Mouse (Mus musculus) megakaryocyte, embryonic 14.5 days (primary cell): ENCODE measurements around the gene En2. TPM values are rescaled to one million over a fixed set of nuclear protein-coding genes. Genes with fewer than 3 reads are reported as not detected.

Experiments used
- H3K27me3 ChIP-seq: replicated peaks from 2 replicates; pipeline ENCODE3; 2012; ENCODE audit warnings: inconsistent platforms
- H3K36me3 ChIP-seq: replicated peaks from 2 replicates; pipeline ENCODE3; 2012; ENCODE audit warnings: low read length, inconsistent platforms, mixed read lengths
- H3K4me1 ChIP-seq: 2 replicates; pipeline ENCODE4 v1.6.1; 2012; ENCODE audit warnings: inconsistent platforms
- H3K4me3 ChIP-seq: replicated peaks from 2 replicates; pipeline ENCODE3; 2012; ENCODE audit warnings: moderate library complexity, mild to moderate bottlenecking, inconsistent platforms
- H3K9me3 ChIP-seq: 2 replicates; pipeline ENCODE4 v1.6.1; 2012; ENCODE audit warnings: inconsistent platforms
- FLI1 ChIP-seq: IDR thresholded peaks from 2 replicates; pipeline ENCODE4 v1.6.1; 2012; ENCODE audit warnings: low read length, inconsistent platforms, mixed read lengths
- GATA1 ChIP-seq: IDR thresholded peaks from 3 replicates; pipeline ENCODE4 v1.6.1; 2012; ENCODE audit warnings: mixed read lengths, low read length, inconsistent platforms, borderline replicate concordance
- polyA plus RNA-seq: library from polyadenylated mRNA; stranded (reverse); fragments of >175 nt; gene quantifications from 2 replicates; pipeline ENCODE4 v1.2.3, GENCODE M21; 2012; ENCODE audit warnings: low replicate concordance; ENCODE audit not compliant: insufficient read depth

The En2 gene
- polyA plus RNA-seq, 1 experiment: not detected

DNA sequence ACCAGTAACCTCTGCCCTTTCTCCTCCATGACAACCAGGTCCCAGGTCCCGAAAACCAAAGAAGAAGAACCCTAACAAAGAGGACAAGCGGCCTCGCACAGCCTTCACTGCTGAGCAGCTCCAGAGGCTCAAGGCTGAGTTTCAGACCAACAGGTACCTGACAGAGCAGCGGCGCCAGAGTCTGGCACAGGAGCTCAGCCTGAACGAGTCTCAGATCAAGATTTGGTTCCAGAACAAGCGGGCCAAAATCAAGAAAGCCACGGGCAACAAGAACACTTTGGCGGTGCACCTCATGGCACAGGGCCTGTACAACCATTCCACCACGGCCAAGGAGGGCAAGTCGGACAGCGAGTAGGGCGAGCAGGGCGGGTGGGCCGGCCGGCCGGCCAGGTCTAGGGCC is 4.6 kb downstream of the En2 start:
- Histone ChIP-seq H3K4me3 (no peak overlapping the region), H3K36me3 (no peaks in the 10 kb centered on the region), H3K4me1 (peaks cover 47% of the 10 kb centered on the region), H3K27me3 (peaks cover 95% of the 10 kb centered on the region), H3K9me3 (no peaks in the 10 kb centered on the region)
- TF ChIP-seq GATA1 (no peak), FLI1 (no peak)

- Histone ChIP-seq H3K9me3 (no peaks in the 10 kb centered on the region), H3K4me1 (peaks cover 44% of the 10 kb centered on the region), H3K4me3 (no peak overlapping the region), H3K36me3 (no peaks in the 10 kb centered on the region), H3K27me3 (peaks cover 95% of the 10 kb centered on the region)
- TF ChIP-seq GATA1 (no peak), FLI1 (no peak)
These were observed 5.4 kb downstream of the En2 start for GRCm38 (mm10) chr5:28170892-28171291.

GRCm38 (mm10) chr5:28171667-28172066 is 6.2 kb downstream of the En2 start:
- Histone ChIP-seq H3K36me3 (no peaks in the 10 kb centered on the region), H3K4me1 (peaks cover 36% of the 10 kb centered on the region), H3K9me3 (no peaks in the 10 kb centered on the region), H3K27me3 (peaks cover 95% of the 10 kb centered on the region), H3K4me3 (no peak overlapping the region)
- TF ChIP-seq GATA1: no peak
- TF ChIP-seq FLI1: no peak

DNA sequence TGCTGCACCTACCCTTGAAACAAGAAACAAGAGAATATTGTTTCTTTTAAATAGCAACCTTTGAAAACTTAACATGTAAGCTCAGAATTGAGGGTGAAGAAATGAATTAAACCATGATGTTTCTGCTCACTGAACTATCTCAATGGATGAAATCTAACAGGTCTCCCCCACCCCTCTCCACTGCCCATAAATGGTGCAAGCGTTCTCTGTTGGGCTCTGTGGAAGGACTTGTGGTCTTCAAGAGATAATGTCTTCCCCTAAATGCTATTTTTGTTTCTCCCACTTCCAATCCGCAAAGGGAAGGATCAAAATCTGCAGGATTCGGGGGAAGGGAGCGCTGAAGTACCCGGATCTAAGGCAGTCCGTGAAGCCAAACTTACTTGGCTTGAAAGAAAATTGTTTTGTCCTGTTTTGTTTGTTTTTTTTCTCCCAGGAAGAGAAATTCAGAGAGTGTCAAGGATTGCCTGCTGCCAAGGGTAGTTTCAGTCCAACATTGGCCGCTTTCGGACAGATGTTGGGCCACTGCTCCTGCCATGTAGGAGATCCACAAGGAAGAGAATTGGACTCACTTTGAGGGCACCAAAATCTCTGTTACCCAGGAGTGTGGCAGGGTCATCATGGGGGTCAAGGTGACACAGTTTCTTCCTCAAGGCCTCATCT is 6.9 kb downstream of the En2 start:
- Histone ChIP-seq H3K9me3 (no peaks in the 10 kb centered on the region), H3K4me1 (peaks cover 29% of the 10 kb centered on the region), H3K36me3 (no peaks in the 10 kb centered on the region), H3K4me3 (no peak overlapping the region), H3K27me3 (peaks cover 95% of the 10 kb centered on the region)
- TF ChIP-seq GATA1: no peak
- no peak for TF ChIP-seq FLI1

DNA sequence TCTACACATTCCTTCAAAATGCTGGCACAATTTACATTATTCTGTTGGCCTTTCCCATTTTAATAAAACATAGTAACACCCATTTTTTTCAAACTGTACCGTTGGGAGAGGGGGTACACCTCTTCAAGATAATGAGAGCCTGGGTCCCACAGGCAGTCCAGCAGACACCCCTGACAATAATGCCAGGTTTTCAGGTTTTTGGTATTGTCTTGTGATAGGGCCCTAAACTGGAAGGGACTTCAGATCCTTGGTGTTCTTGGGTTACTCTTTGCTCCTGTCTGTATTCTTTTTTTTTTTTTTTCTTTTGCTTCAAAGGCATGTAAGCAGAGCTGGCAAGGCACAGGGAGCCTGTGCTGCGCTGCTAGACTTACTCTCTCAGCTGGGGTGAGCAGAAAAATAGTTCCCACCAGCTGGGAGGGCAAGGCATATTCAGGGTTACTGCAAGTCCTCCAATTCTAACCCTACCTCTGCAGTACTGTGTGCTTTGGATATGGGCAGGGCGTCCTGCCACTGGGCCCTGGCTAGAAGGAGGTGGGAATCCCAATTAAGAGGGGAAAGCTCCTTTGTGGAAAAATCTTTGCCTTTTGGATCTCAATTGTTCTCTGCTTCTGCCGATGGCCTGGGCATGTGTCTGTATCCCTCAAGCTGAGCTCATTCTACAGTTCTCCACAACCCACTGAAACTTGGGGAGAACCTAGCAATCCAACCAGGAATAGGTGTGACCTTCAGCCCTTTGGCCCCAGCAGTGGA is 7.6 kb downstream of the En2 start:
- TF ChIP-seq FLI1 (no peak), GATA1 (no peak)
- Histone ChIP-seq H3K36me3 (no peaks in the 10 kb centered on the region), H3K4me3 (no peak overlapping the region), H3K27me3 (peaks cover 95% of the 10 kb centered on the region), H3K4me1 (peaks cover 22% of the 10 kb centered on the region), H3K9me3 (no peaks in the 10 kb centered on the region)

- Histone ChIP-seq H3K36me3 (no peaks in the 10 kb centered on the region), H3K4me3 (no peak overlapping the region), H3K4me1 (peaks cover 16% of the 10 kb centered on the region), H3K9me3 (no peaks in the 10 kb centered on the region), H3K27me3 (peaks cover 95% of the 10 kb centered on the region)
- TF ChIP-seq GATA1: no peak
- TF ChIP-seq FLI1: no peak
These were observed 8.2 kb downstream of the En2 start for GRCm38 (mm10) chr5:28173674-28174073.

DNA sequence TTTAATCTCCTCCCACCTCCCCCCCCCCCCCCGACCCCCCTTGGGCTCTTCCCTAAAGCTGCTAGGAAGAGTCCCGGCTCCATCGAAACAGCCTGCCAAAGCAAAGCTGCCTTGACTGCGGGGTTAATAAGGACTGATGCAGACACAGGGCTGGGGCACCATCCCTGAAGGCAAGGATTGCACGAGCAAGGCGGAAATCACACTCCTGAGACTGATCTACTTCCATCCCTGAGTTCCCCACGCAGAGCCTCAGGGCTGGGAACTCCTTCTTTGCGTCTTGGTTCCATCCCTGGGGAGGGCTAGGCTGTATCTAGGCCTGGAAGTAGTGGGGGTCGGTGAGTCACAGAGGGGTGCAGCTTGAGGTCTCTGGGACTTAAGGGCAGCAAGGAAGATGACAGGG is 8.6 kb downstream of the En2 start:
- H3K27me3 ChIP-seq: peaks cover 95% of the 10 kb centered on the region
- no peak for TF ChIP-seq FLI1
- no peaks in the 10 kb centered on the region for H3K9me3 ChIP-seq
- no peak overlapping the region for H3K4me3 ChIP-seq
- peaks cover 12% of the 10 kb centered on the region for H3K4me1 ChIP-seq
- no peaks in the 10 kb centered on the region for H3K36me3 ChIP-seq

DNA sequence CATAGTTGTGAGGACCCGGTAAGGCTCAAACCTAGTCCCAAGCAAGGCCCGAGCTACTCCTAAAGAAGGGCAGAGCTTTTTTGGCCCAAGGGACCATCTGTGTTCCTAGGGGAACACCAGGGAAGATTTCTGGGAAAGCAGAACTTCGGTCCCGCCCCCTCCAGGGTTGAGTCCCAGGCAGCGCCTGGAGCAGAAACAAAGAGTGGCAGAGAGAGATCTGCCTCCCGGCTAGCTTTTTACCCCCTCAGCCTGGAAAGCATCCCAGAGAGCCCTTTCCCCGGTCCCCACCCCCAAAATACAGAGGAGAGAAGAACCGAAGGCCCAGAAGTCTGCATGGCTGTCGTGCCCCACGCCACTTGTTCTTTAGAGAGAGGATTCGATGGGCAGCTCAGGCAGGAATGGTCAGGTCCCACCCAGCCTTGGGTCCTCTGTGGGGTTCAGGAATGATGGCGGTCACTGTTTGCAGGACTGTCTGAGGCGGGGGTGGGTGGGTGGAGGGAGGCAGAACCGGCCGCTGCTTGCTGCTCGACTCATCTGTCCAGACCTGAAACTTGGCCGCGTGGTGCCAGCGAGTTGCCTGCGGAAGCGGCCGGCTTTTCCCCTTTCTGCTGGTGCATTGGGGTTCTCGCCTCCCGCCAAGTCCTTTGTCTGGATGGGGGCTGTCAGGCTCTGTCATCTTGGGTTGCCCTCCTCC is 9.5 kb downstream of the En2 start:
- Histone ChIP-seq H3K36me3 (no peaks in the 10 kb centered on the region), H3K27me3 (peaks cover 94% of the 10 kb centered on the region), H3K4me3 (no peak overlapping the region), H3K9me3 (no peaks in the 10 kb centered on the region), H3K4me1 (peaks cover 12% of the 10 kb centered on the region)
- TF ChIP-seq GATA1 (no peak), FLI1 (no peak)

DNA sequence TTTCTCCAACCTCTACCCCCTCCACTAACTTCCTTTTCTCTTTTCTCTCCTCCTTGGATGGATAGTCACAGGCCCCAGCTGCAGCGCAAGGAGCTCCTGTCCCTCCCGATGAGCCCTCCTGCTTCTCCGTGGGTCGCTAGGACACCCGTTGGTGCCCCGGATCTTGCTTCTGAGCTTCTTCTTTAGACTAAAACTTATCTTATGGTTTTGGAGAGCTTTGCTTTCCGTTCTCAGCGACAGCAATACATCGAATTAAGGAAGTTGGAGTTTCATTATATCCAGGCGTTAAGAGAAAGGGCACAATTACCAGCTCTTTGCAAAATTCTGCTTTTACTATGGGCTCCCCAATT is 10.1 kb downstream of the En2 start:
- Histone ChIP-seq H3K9me3 (no peaks in the 10 kb centered on the region), H3K27me3 (peaks cover 95% of the 10 kb centered on the region), H3K4me1 (peaks cover 12% of the 10 kb centered on the region), H3K4me3 (no peak overlapping the region), H3K36me3 (no peaks in the 10 kb centered on the region)
- TF ChIP-seq GATA1 (no peak), FLI1 (no peak)

GRCm38 (mm10) chr5:28176023-28176422 is 10.5 kb downstream of the En2 start:
- Histone ChIP-seq H3K36me3 (no peaks in the 10 kb centered on the region), H3K4me3 (no peak overlapping the region), H3K9me3 (no peaks in the 10 kb centered on the region), H3K27me3 (peaks cover 96% of the 10 kb centered on the region), H3K4me1 (peaks cover 8% of the 10 kb centered on the region)
- TF ChIP-seq GATA1 (no peak), FLI1 (no peak)
